Mouse (Mus musculus) cerebellum, adult 2 months (tissue): ENCODE data around the gene Tmc5. TPM values are rescaled to one million over a fixed set of nuclear protein-coding genes. Genes with fewer than 3 reads are reported as not detected.

Experiments used
- DNase-seq, 2 experiments: peaks; one replicate each; pipeline ENCODE4 v3.0.0; 2021
- H3K27ac ChIP-seq: fragments of 200-500 bp; 2 replicates; pipeline ENCODE4 v1.5.1; 2012; ENCODE audit warnings: low read length, control low read depth, inconsistent platforms; ENCODE audit not compliant: insufficient read depth
- H3K27me3 ChIP-seq: fragments of 200-500 bp; 2 replicates; pipeline ENCODE4 v1.6.1; 2012; ENCODE audit warnings: inconsistent platforms, mild to moderate bottlenecking, low read length, moderate library complexity; ENCODE audit not compliant: control insufficient read depth, insufficient read depth
- H3K4me1 ChIP-seq: fragments of 200-500 bp; 2 replicates; pipeline ENCODE4 v1.6.1; 2011; ENCODE audit warnings: low read length; ENCODE audit not compliant: control insufficient read depth, insufficient read depth
- H3K4me3 ChIP-seq: fragments of 200-500 bp; replicated peaks from 2 replicates; pipeline ENCODE3; 2011; ENCODE audit warnings: mild to moderate bottlenecking, low read depth, low read length, control low read depth; ENCODE audit not compliant: insufficient read depth
- CTCF ChIP-seq: fragments of 200-500 bp; IDR thresholded peaks from 2 replicates; pipeline ENCODE4 v1.5.1; 2011; ENCODE audit warnings: low read depth, mild to moderate bottlenecking, control low read depth, low read length, moderate library complexity, borderline replicate concordance; ENCODE audit not compliant: insufficient read depth
- POLR2A ChIP-seq: fragments of 200-500 bp; IDR thresholded peaks from 2 replicates; pipeline ENCODE4 v1.6.1; 2011; ENCODE audit warnings: low read length, control low read depth, borderline replicate concordance; ENCODE audit not compliant: insufficient read depth
- WGBS: fragments of 180-500 bp; shearing (Covaris S2); methylation state at CpG from one replicate; pipeline ENCODE4 v1.1.7; 2018; 5-methylcytosine and 5-hydroxymethylcytosine counted together
- polyA plus RNA-seq: library from polyadenylated mRNA; depleted of rRNA; stranded (reverse); fragments of >200 nt; gene quantifications from 2 replicates; pipeline ENCODE4 v1.2.3, GENCODE M21; 2012

Gene Tmc5
- polyA plus RNA-seq, 1 experiment = 0.13 TPM

DNA sequence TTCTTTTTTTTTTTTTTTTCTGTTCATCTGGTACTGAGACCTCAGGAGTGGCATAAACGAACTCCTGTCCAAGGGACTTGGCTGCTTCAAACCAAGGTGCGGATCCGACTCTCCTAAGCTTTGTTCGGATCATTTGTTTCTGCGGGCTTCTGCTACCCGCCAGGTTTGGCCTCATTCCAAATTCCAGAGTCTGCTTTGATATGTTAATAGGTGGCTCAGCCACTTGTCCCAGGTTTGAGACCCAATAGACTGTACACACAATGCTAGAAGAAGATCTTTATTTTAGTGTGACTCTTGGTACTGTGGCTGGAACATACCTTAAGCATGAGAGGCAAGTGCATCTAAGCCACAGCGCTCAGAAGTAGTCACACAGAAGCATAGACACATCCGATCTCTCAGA lies 14.8 kb downstream of the Tmc5 start:
- no peak overlapping the region for H3K27ac ChIP-seq
- TF ChIP-seq CTCF (no peak), POLR2A (no peak)
- no peak for DNase-seq
- H3K27me3 ChIP-seq = no peaks in the 10 kb centered on the region
- H3K4me3 ChIP-seq = no peak overlapping the region
- 26% methylated on average over 8 of the region's 8 CpGs for WGBS
- H3K4me1 ChIP-seq = no peaks in the 10 kb centered on the region

DNA sequence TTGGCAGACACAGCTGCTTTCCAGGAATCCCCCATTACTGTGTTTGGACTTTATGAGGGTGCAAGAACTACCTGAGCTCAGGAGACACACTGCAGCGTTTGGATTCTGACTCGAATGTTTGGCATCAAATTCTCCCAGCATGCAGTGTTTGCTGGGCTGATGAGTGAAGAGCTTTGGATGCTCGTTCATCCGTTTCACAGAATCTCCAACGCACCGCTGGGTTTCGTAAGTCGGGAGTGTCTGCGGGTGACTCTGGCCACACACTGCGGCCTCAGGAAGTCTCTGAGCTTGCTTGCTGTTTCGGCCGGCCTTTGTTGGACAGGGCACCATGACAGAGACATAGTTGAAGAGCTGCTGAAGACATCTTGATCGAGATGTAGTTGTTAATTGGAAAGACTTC lies 17.0 kb downstream of the Tmc5 start:
- DNase-seq = no peak
- 14% methylated on average over 13 of the region's 13 CpGs for whole genome bisulfite sequencing
- Histone ChIP-seq H3K27ac (no peak overlapping the region), H3K27me3 (no peaks in the 10 kb centered on the region), H3K4me3 (no peak overlapping the region), H3K4me1 (no peaks in the 10 kb centered on the region)
- TF ChIP-seq CTCF (no peak), POLR2A (no peak)

DNA sequence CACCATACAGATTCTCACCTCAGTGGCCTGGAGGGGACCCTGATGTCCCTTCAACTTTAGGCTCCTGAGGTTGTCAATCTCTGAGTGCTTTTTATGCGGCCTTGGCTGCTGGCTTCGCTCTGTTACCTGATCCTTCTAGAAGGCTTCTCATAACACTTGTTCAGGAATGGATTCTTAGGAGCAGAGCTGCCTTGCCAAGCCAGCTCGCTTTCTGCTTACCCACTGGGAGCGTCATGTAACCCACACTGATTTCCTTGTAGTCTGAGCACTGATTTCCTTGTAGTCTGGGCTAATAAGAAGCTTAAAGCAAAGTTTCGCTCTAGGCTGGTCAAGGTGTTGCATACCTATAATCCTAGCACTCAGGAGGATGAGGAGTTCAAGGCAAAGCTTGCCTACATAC lies 21.0 kb downstream of the Tmc5 start:
- no peak overlapping the region for H3K27ac ChIP-seq
- DNase-seq = no peak
- 89% methylated on average over 5 of the region's 5 CpGs for WGBS

DNA sequence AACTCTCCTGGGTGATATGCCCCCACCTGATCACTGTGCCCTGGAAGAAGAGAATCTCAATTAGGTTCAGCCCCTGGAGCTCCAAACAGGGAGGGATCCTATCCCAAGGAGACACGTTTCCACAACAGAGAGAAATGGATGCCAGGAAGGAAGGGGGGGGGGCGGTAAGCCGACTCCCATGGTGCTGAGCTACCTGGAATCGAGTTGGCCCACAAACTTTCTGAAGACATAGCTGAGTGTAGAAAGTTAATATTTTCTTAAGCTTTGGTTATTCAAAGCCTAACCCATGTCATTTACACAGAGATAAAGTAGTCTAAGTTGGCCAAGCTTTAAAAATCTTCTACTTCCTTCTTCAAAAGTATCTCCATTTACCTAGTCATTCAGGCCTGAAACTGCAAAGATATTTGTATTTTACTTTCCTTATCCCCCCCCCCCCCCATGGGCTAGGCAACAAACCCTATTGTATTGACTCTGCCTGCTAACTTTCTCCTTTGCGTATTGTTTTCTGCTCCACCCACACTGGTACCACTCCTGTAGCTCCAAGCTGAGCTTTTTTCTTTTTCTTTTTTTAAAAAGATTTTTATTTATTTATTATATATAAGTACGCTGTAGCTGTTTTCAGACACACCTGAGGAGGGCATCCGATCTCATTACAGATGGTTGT lies 23.3 kb downstream of the Tmc5 start:
- no peak for DNase-seq
- Histone ChIP-seq H3K4me1 (no peaks in the 10 kb centered on the region), H3K27ac (no peak overlapping the region), H3K27me3 (no peaks in the 10 kb centered on the region), H3K4me3 (no peak overlapping the region)
- 95% methylated on average over 7 of the region's 7 CpGs for WGBS
- TF ChIP-seq POLR2A (no peak), CTCF (no peak)

More for the DNA sequence above, 21.0 kb downstream of the Tmc5 start:
- Histone ChIP-seq H3K4me1 (no peaks in the 10 kb centered on the region), H3K27me3 (no peaks in the 10 kb centered on the region), H3K4me3 (no peak overlapping the region)
- TF ChIP-seq CTCF = no peak
- no peak for TF ChIP-seq POLR2A

DNA sequence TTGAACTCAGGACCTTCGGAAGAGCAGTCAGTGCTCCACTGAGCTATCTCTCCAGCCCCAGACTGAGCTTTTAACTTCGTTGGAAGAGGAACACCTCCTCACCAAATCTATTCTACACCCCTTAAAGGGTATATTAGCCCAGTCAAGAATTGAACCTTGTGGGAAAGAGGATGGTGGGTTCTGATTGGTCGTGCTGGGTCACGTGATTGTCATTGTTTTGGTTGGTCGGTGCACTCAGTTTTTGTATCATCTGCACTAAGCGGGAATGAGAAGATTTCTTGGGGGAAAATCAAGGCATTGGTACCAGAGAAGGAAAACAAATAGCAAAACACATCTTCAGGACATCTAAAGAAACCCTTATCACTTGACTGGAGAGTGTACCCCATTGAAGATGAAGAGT lies 24.0 kb downstream of the Tmc5 start:
- no peak overlapping the region for H3K4me3 ChIP-seq
- H3K27me3 ChIP-seq = no peaks in the 10 kb centered on the region
- TF ChIP-seq POLR2A (no peak), CTCF (no peak)
- H3K27ac ChIP-seq = no peak overlapping the region
- no peak for DNase-seq
- no peaks in the 10 kb centered on the region for H3K4me1 ChIP-seq
- 84% methylated on average over 6 of the region's 6 CpGs for WGBS

DNA sequence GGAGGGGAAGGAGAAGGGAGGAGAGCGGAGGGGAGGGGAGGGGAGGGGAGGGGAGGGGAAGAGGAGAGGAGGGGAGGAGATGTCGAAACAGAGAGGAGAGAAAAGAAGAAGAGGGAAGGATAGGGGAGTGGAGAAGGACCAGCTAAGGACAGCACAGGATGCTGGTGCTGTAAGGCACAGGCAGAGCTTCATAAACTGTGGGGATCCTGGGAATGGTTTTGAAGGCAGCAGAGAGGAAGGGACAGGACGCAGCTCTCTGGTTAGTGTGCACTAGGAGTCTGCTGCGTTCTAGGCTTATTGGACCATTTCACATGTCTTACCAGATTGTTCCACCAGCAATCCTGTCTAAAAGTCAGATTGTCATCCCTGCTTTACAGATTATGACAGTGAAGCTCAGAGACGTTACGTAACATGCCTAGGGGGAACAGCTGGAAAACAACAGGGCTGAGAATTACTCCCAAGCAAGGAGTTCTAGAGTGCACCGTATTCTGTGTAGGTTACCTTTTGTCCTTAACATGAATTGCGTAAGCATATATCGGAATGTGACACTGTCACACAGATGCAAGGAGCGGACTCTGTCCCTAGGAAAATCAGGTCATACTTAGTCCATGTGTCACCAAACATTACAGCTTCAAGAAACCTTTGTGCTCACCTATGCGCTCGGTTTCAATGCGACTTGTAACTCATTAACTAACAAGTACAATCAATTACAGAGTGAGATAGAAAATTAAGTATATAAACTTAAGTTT lies 30.6 kb downstream of the Tmc5 start:
- TF ChIP-seq CTCF = no peak
- no peak for TF ChIP-seq POLR2A
- 79% methylated on average over 13 of the region's 13 CpGs for WGBS

DNA sequence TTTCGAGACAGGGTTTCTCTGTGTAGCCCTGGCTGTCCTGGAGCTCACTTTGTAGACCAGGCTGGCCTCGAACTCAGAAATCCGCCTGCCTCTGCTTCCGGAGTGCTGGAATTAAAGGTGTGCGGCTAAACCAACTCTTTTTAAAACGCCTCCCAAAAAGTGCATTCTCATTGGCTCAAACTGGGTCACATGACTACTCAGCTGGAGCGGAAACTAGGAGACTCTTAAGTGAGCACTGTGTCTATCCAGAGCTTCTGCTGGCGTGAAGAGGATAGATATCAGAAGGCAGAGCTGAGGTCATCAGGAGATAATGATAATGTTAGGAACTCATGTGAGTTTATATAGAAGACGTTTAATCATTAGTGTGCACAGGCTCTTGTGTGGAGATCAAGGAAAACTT lies 36.0 kb downstream of the Tmc5 start:
- Histone ChIP-seq H3K4me3 (no peak overlapping the region), H3K27ac (no peak overlapping the region), H3K4me1 (no peaks in the 10 kb centered on the region), H3K27me3 (no peaks in the 10 kb centered on the region)
- WGBS = 87% methylated on average over 9 of the region's 9 CpGs
- no peak for TF ChIP-seq CTCF
- no peak for TF ChIP-seq POLR2A
- DNase-seq = no peak

More for the DNA sequence above, 30.6 kb downstream of the Tmc5 start:
- Histone ChIP-seq H3K4me1 (no peaks in the 10 kb centered on the region), H3K4me3 (no peak overlapping the region), H3K27me3 (no peaks in the 10 kb centered on the region), H3K27ac (no peak overlapping the region)
- no peak for DNase-seq

DNA sequence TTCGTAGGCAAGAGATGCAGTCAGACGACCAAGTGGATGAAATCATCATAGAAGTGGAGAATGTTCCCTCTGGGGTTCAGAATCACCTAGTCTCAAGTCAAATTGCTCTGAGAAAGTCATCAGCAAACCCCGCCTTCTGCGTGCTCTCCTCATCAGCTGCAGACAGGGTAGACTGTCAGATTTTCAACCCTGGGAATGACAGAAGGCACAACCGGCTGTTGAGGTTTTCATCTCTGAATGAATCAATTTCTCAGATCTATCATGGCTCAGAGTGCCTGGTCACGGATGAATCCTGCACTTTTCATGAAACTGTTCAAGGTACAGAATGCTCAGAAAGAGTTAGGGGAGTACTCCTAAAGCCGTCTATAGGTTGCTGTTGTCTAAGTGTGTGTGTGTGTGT lies 36.9 kb downstream of the Tmc5 start:
- Histone ChIP-seq H3K4me1 (no peaks in the 10 kb centered on the region), H3K27me3 (no peaks in the 10 kb centered on the region), H3K27ac (no peak overlapping the region), H3K4me3 (no peak overlapping the region)
- DNase-seq = no peak
- TF ChIP-seq POLR2A = no peak
- no peak for TF ChIP-seq CTCF
- 74% methylated on average over 7 of the region's 7 CpGs for WGBS
